Mouse (Mus musculus): Measurements from ENCODE around the gene Plekha4.

GRCm38 (mm10) chr7:45589173-45589572 lies 63.0 kb downstream of the Plekha4 start:
- peak; percentile 97 for TF ChIP-seq CTCF (IDR thresholded peaks at IDR 0.05; ENCODE audit: low read depth)
- no peak for TF ChIP-seq EP300 (IDR thresholded peaks at IDR 0.05; ENCODE audit: low read depth)

All from liver, postnatal 0 days (tissue).